Mouse (Mus musculus): ENCODE measurements around the gene AI467606.

AI467606 gene

GRCm38 (mm10) chr7:127129638-127130037, 38.5 kb downstream of the AI467606 start:
- DNase-seq: peak; percentile 79 to 82

- no peak for DNase-seq
Observed at GRCm38 (mm10) chr7:127133125-127133524, 42.0 kb downstream of the AI467606 start.

- DNase-seq: no peak
Observed at GRCm38 (mm10) chr7:127134821-127135447, 43.8 kb downstream of the AI467606 start.

GRCm38 (mm10) chr7:127136181-127137071, 45.3 kb downstream of the AI467606 start:
- DNase-seq: no peak

GRCm38 (mm10) chr7:127137262-127138017, 46.3 kb downstream of the AI467606 start, which contains the start of gene Spn:
Spn (minus strand) TSS chr7:127137823.
- no peak for DNase-seq

- no peak for DNase-seq
Observed at GRCm38 (mm10) chr7:127139100-127139499, 47.9 kb downstream of the AI467606 start.

GRCm38 (mm10) chr7:127139562-127139961, 48.4 kb downstream of the AI467606 start:
- DNase-seq: no peak

- no peak for DNase-seq
Observed at GRCm38 (mm10) chr7:127140623-127141404, 49.7 kb downstream of the AI467606 start.

GRCm38 (mm10) chr7:127142214-127142613, 51.1 kb downstream of the AI467606 start:
- DNase-seq: no peak

GRCm38 (mm10) chr7:127142666-127143065, 51.5 kb downstream of the AI467606 start:
- no peak for DNase-seq
